Mouse (Mus musculus) heart, postnatal 0 days (tissue): Measurements from ENCODE around the gene Majin. TPM values are rescaled to one million over a fixed set of nuclear protein-coding genes. Genes with fewer than 3 reads are reported as not detected.

Experiments used
- ATAC-seq: fragments of 200-750 bp; cut with Nextera tagmentation; 2 replicates; pipeline ENCODE4 v1.8.0; 2017; ENCODE audit warnings: low read depth, moderate number of reproducible peaks, moderate library complexity; ENCODE audit not compliant: insufficient read depth
- DNase-seq: peaks from one replicate; pipeline ENCODE4 v3.0.0-alpha.2; 2016; ENCODE audit warnings: low spot score
- H3K27ac ChIP-seq: fragments of 300-500 bp; sonication (generic); 2 replicates; pipeline ENCODE4 v1.5.1; 2014; ENCODE audit warnings: low read depth, mild to moderate bottlenecking
- H3K27me3 ChIP-seq: fragments of 300-500 bp; sonication (generic); 2 replicates; pipeline ENCODE4 v1.6.1; 2014; ENCODE audit warnings: low read length, mixed read lengths; ENCODE audit not compliant: control insufficient read depth, insufficient read depth
- H3K36me3 ChIP-seq: fragments of 300-500 bp; sonication (generic); replicated peaks from 2 replicates; pipeline ENCODE4 v1.6.1; 2014; ENCODE audit warnings: low read length, mixed read lengths; ENCODE audit not compliant: control insufficient read depth, insufficient read depth
- H3K4me1 ChIP-seq: fragments of 300-500 bp; sonication (generic); 2 replicates; pipeline ENCODE4 v1.6.1; 2014; ENCODE audit warnings: antibody characterized with exemption; ENCODE audit not compliant: control insufficient read depth, insufficient read depth
- H3K4me2 ChIP-seq: fragments of 300-500 bp; sonication (generic); 2 replicates; pipeline ENCODE4 v1.6.1; 2014; ENCODE audit warnings: low read depth, mild to moderate bottlenecking, low read length, moderate library complexity
- H3K4me3 ChIP-seq: fragments of 300-500 bp; sonication (generic); 2 replicates; pipeline ENCODE4 v1.5.1; 2014; ENCODE audit warnings: low read depth, low read length
- H3K9ac ChIP-seq: fragments of 300-500 bp; sonication (generic); replicated peaks from 2 replicates; pipeline ENCODE4 v1.6.1; 2014; ENCODE audit warnings: low read depth, low read length, mixed read lengths
- H3K9me3 ChIP-seq: fragments of 300-500 bp; sonication (generic); replicated peaks from 2 replicates; pipeline ENCODE4 v1.6.1; 2016; ENCODE audit warnings: low read length; ENCODE audit not compliant: control insufficient read depth
- CTCF ChIP-seq: IDR thresholded peaks from 2 replicates; pipeline ENCODE4 v1.5.1; 2016; ENCODE audit warnings: antibody characterized with exemption, control low read depth, low read depth
- EP300 ChIP-seq: IDR thresholded peaks from 2 replicates; pipeline ENCODE4 v1.6.1; 2016; ENCODE audit warnings: antibody characterized with exemption, low read depth
- WGBS: fragments of 180-500 bp; shearing (Covaris S2); extraction: QIAGEN DNeasy Blood & Tissue Kit; methylation state at CpG from one replicate; pipeline ENCODE4 v1.1.7; 2014; 5-methylcytosine and 5-hydroxymethylcytosine counted together
- polyA plus RNA-seq: library from polyadenylated mRNA; unstranded; fragments of >200 nt; fragmentation: Nextera tagmentation; extraction: Ambion mirVana; gene quantifications from 2 replicates; pipeline ENCODE4 v1.2.1, GENCODE M21; 2015
- total RNA-seq: library from RNA; depleted of rRNA; stranded (reverse); fragments of >200 nt; gene quantifications from 2 replicates; pipeline ENCODE4 v1.2.3, GENCODE M21; 2014; ENCODE audit warnings: low replicate concordance

The Majin gene
- total and polyA plus RNA-seq, 2 experiments from 2014 or later: not detected

DNA sequence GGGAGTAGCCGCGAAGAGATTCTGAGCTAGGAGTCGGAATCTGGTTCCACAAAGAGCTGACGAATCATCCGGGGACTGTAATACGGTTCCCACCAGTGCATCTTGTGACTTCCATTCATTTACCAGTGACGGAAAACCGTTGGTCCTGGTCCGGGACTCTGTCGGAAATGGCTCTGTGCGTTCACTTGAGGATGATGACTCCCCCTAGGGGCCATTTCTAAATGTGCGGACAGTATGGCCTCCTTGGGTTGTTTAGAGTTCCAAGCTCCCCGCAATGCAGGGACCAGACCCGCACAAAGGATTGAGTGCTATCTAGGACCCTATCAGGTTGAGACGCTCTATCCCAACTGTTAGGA, 42.8 kb upstream of the Majin start, which contains the start of gene Arl2:
Gene Arl2, minus strand, starts transcription at position 155 of the 356 bp plus-strand sequence.
- Histone ChIP-seq H3K9me3 (no peaks in the 10 kb centered on the region), H3K4me2 (peak within 1 kb of the TSS; percentile 84), H3K27ac (peak within 1 kb of the TSS; percentile 85), H3K4me1 (peaks cover 2% of the 10 kb centered on the region; the same call in 1 of the 2 replicates), H3K36me3 (peaks cover 9% of the 10 kb centered on the region; the same call in 1 of the 2 replicates), H3K9ac (peak within 1 kb of the TSS; percentile 67), H3K4me3 (peak within 1 kb of the TSS; percentile 61), H3K27me3 (no peaks in the 10 kb centered on the region)
- ATAC-seq (peak; percentile 69), DNase-seq (peak; percentile 84)
- TF ChIP-seq CTCF (peak; percentile 55), EP300 (no peak)
- under 1% methylated on average over 15 of the region's 15 CpGs for WGBS

DNA sequence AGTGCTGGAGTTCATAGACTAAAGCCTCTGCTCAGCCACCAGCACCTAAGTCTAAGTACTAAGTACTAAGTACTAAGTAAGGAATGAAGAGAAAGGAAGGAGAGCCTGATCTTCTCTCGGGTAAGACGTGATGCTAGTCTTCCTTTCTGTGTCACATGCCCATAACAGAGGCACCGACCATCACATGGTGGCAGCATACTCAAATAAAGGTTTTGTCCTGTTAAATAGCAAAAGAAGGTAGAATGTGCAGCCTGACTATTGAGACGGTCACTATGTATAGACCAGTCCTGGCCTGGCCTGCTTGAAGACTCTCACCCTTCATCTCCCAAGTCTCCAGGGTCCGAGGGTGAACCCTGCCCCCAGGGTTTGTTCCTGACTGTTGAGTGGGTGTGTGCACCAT, 39.3 kb upstream of the Majin start:
- no peaks in the 10 kb centered on the region for H3K9me3 ChIP-seq
- H3K27ac ChIP-seq: no peak overlapping the region
- ATAC-seq: no peak
- no peaks in the 10 kb centered on the region for H3K36me3 ChIP-seq
- DNase-seq: no peak
- no peak overlapping the region for H3K4me2 ChIP-seq
- H3K4me1 ChIP-seq: peaks cover under 1% of the 10 kb centered on the region; the same call in 1 of the 2 replicates
- no peak overlapping the region for H3K4me3 ChIP-seq
- H3K27me3 ChIP-seq: no peaks in the 10 kb centered on the region
- TF ChIP-seq EP300 (no peak), CTCF (no peak)
- H3K9ac ChIP-seq: no peak overlapping the region
- 65% methylated on average over 5 of the region's 5 CpGs for WGBS

DNA sequence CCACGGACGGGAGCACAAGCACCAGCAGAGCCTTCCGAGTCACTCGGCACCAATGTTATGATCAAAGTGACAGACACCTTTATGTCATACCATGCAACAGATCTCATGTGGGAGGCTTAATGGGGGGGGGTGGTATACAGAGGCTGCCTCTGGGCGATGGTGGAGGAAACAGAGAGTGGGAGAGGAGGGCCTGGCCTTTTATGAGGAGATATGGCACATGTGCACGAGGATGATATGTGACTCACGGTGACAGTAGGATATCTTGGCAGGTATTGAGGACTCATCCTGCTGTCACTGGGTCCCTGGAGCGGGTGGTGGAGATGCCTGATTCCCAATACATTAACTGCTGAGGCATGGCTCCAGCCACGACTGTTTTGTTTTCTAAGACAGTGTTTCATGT, 29.0 kb upstream of the Majin start:
- TF ChIP-seq EP300 (no peak), CTCF (no peak)
- Histone ChIP-seq H3K4me3 (no peak overlapping the region), H3K36me3 (no peaks in the 10 kb centered on the region), H3K4me2 (no peak overlapping the region), H3K9ac (no peak overlapping the region), H3K9me3 (no peaks in the 10 kb centered on the region), H3K27me3 (no peaks in the 10 kb centered on the region), H3K27ac (no peak overlapping the region), H3K4me1 (no peaks in the 10 kb centered on the region)
- DNase-seq (no peak), ATAC-seq (no peak)
- WGBS: 73% methylated on average over 9 of the region's 9 CpGs

DNA sequence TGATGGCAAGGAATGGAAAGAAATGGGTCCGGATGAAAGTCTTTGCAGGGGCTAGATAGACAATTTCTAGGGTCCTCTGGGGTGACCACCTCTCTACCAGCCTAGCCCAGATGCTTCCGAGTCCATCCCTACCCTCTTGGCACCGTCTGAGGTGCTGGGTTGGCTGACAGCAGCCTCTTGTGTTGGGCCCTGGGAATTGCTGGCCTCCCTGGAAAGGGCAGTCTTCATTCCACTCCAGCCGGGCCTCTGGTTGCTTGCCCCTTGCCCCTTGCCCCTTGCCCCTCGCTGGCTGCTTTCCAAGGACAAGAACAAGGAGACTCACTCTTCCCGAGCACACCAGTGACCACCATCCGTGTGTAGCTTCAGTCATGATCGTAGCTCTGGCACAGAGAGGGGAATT, 27.8 kb upstream of the Majin start:
- WGBS: 49% methylated on average over 8 of the region's 8 CpGs
- no peak overlapping the region for H3K27ac ChIP-seq
- no peaks in the 10 kb centered on the region for H3K9me3 ChIP-seq
- no peaks in the 10 kb centered on the region for H3K36me3 ChIP-seq
- no peaks in the 10 kb centered on the region for H3K4me1 ChIP-seq
- H3K4me3 ChIP-seq: no peak overlapping the region
- H3K27me3 ChIP-seq: no peaks in the 10 kb centered on the region
- DNase-seq (no peak), ATAC-seq (no peak)
- TF ChIP-seq EP300 (no peak), CTCF (no peak)
- H3K9ac ChIP-seq: no peak overlapping the region
- no peak overlapping the region for H3K4me2 ChIP-seq

DNA sequence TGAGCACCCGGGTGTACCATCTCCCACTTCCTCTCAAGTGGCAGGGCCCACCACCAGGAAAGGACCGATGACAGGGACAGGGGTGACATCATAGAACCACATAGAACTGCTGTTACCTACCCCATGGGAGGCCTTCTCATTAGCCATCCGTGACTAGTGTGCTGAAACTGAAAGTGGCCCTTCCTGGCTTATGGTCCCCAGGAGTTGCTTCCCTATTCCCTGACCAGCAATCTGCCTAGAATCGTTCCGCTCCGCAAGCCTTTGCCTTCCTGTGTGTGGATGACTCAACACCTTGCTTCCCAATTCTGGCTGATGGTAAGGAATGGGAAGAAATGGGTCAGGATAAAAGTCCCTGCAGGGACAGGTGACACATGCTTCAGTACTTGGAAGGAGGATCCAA, 27.0 kb upstream of the Majin start:
- Histone ChIP-seq H3K4me1 (no peaks in the 10 kb centered on the region), H3K36me3 (no peaks in the 10 kb centered on the region), H3K9ac (no peak overlapping the region), H3K4me3 (no peak overlapping the region), H3K9me3 (no peaks in the 10 kb centered on the region), H3K4me2 (no peak overlapping the region), H3K27me3 (no peaks in the 10 kb centered on the region), H3K27ac (no peak overlapping the region)
- ATAC-seq (no peak), DNase-seq (no peak)
- no peak for TF ChIP-seq CTCF
- TF ChIP-seq EP300: no peak
- WGBS: 65% methylated on average over 6 of the region's 6 CpGs

DNA sequence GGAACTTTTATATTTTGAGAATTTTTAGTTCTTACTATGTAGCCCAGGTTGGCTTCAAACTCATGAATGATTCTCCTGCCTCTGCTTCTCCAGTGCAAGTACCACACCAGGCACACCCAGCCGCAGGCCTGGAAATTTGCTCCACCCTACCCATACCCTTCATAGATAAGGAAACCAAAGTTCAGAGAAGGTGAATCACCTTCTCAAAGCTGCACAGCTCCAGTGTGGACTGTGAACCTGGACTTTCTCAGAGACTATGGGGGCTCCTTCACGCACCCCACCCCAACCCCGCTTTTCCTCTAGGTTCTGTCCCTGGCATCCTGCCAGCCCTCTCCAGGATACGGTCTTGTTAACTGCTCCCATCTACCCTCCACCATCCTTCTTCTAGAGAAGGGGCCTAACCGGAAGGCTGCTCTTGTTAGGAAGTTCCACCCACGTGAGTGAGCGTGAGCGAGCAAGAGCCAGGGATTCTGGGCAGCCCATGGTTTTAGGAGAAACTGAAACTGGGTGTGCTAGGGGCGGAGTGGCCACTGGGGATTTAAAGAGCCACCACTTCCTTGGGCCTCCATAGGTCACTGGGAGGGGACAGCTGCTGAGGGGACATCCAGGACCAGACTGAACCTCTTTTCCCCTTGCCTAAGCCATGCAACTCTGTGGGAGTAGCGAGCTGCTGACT, 20.2 kb upstream of the Majin start:
- Histone ChIP-seq H3K9me3 (no peaks in the 10 kb centered on the region), H3K4me2 (peak overlapping the region; percentile 12; the same call in 1 of the 2 replicates), H3K27me3 (no peaks in the 10 kb centered on the region), H3K27ac (no peak overlapping the region), H3K4me1 (no peaks in the 10 kb centered on the region), H3K36me3 (no peaks in the 10 kb centered on the region), H3K4me3 (no peak overlapping the region), H3K9ac (0 out of 2 replicates have a peak overlapping the region, but pooled peaks have one; percentile 10)
- DNase-seq (no peak), ATAC-seq (0 out of 2 replicates have a peak, but pooled peaks have one; percentile 24)
- 55% methylated on average over 10 of the region's 10 CpGs for WGBS
- TF ChIP-seq EP300: no peak
- no peak for TF ChIP-seq CTCF
